Mouse (Mus musculus): ENCODE data around the gene Nap1l5. TPM values are rescaled to one million over a fixed set of nuclear protein-coding genes. Genes with fewer than 3 reads are reported as not detected.
"Not testable (repeated sequence)": the region's sequence is repeated elsewhere in the genome, so short reads cannot be mapped to it uniquely, and the experiment has no call there.

Nap1l5 gene
- polyA plus RNA-seq, 1 experiment from 2014 or later = 5.9 TPM

- 23% methylated on average over 8 of the region's 8 CpGs for WGBS
- no peaks in the 10 kb centered on the region for H3K36me3 ChIP-seq
- H3K9ac ChIP-seq = no peak overlapping the region
- H3K9me3 ChIP-seq = peaks cover 17% of the 10 kb centered on the region
- H3K27me3 ChIP-seq = peaks cover 5% of the 10 kb centered on the region; the same call in 1 of the 2 replicates
- no peak overlapping the region for H3K27ac ChIP-seq
- H3K4me1 ChIP-seq = no peaks in the 10 kb centered on the region
- H3K4me2 ChIP-seq (replicated peaks) = no peak overlapping the region
- H3K4me3 ChIP-seq = no peak overlapping the region
- 0 out of 2 replicates have a peak, but pooled peaks have one; percentile 23 for ATAC-seq (ENCODE audit: insufficient number of reproducible peaks, insufficient read depth, low FRiP score, low TSS enrichment)
Observed at GRCm38 (mm10) chr6:58903171-58903570, 3.7 kb downstream of the Nap1l5 start.

DNA sequence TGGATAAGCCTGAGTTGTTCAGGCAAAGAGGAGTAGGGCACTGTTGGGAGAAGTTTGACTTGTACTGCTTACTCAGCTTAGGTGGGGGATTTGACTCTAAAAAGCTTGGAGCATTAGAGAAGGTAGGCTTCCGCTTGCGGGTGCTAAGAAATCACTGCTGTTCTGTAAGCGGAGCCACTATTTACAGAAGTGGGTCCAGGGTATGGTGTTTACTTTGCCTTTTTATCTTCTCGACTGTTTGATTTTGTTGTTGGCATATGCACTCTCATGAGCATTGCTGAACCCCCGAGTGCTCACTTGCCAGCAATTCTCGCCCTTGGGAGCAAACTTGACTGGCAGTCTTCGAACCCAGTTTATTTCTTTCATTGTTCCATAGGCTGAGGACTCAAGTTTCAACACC lies 6.3 kb downstream of the Nap1l5 start:
- no peaks in the 10 kb centered on the region for H3K36me3 ChIP-seq
- ATAC-seq (ENCODE audit: insufficient number of reproducible peaks, insufficient read depth, low FRiP score, low TSS enrichment) = no peak
- no peak overlapping the region for H3K9ac ChIP-seq
- WGBS = 82% methylated on average over 7 of the region's 7 CpGs
- H3K4me1 ChIP-seq = no peaks in the 10 kb centered on the region
- H3K9me3 ChIP-seq = no peaks in the 10 kb centered on the region
- H3K27me3 ChIP-seq = no peaks in the 10 kb centered on the region
- H3K27ac ChIP-seq = no peak overlapping the region
- no peak overlapping the region for H3K4me2 ChIP-seq (replicated peaks)
- H3K4me3 ChIP-seq = no peak overlapping the region

- H3K9ac ChIP-seq = no peak overlapping the region
- no peak overlapping the region for H3K4me2 ChIP-seq (replicated peaks)
- no peak overlapping the region for H3K4me3 ChIP-seq
- no peaks in the 10 kb centered on the region for H3K36me3 ChIP-seq
- 90% methylated on average over 3 of the region's 3 CpGs for WGBS
- no peaks in the 10 kb centered on the region for H3K4me1 ChIP-seq
- no peak for ATAC-seq (ENCODE audit: insufficient number of reproducible peaks, insufficient read depth, low FRiP score, low TSS enrichment)
- no peak overlapping the region for H3K27ac ChIP-seq
- H3K27me3 ChIP-seq = no peaks in the 10 kb centered on the region
- H3K9me3 ChIP-seq = no peaks in the 10 kb centered on the region
Observed at GRCm38 (mm10) chr6:58899076-58899475, 7.8 kb downstream of the Nap1l5 start.

- no peak overlapping the region for H3K27ac ChIP-seq
- no peak for ATAC-seq (ENCODE audit: insufficient number of reproducible peaks, insufficient read depth, low FRiP score, low TSS enrichment)
- no peaks in the 10 kb centered on the region for H3K9me3 ChIP-seq
- no peaks in the 10 kb centered on the region for H3K27me3 ChIP-seq
- no peak overlapping the region for H3K9ac ChIP-seq
- 85% methylated on average over 3 of the region's 3 CpGs for WGBS
- no peak overlapping the region for H3K4me2 ChIP-seq (replicated peaks)
- H3K36me3 ChIP-seq = no peaks in the 10 kb centered on the region
- no peak overlapping the region for H3K4me3 ChIP-seq
- no peaks in the 10 kb centered on the region for H3K4me1 ChIP-seq
Observed at GRCm38 (mm10) chr6:58896648-58897047, 10.2 kb downstream of the Nap1l5 start.

GRCm38 (mm10) chr6:58894994-58895393 lies 11.9 kb downstream of the Nap1l5 start:
- no peak overlapping the region for H3K4me3 ChIP-seq
- H3K27ac ChIP-seq = no peak overlapping the region
- H3K9me3 ChIP-seq = no peaks in the 10 kb centered on the region
- no peak for ATAC-seq (ENCODE audit: insufficient number of reproducible peaks, insufficient read depth, low FRiP score, low TSS enrichment)
- no peak overlapping the region for H3K4me2 ChIP-seq (replicated peaks)
- H3K36me3 ChIP-seq = 0 out of 2 replicates have a peak, but pooled peaks cover 4% of the 10 kb centered on the region
- H3K9ac ChIP-seq = no peak overlapping the region
- no peaks in the 10 kb centered on the region for H3K4me1 ChIP-seq
- WGBS = 77% methylated on average over 4 of the region's 4 CpGs
- H3K27me3 ChIP-seq = no peaks in the 10 kb centered on the region

DNA sequence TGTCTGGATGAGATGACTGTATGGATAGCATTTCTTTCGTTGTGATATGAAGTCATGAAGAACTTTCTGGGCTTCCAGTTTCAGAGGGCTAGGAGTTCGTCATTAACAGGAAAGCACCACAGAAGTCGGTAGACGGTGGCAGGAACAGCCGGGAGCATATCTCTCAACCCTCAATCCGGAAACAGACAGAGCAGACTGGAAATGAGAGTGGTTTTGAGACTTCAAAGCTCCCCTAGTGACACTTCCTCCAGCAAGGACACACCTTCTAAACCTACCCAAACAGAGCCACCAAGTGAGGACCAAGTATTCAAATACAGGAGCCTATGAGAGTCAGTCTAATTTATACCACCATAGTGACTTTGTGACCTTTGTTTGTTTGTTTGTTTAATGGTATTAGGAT lies 13.6 kb downstream of the Nap1l5 start:
- Histone ChIP-seq H3K9me3 (no peaks in the 10 kb centered on the region), H3K9ac (no peak overlapping the region), H3K4me1 (no peaks in the 10 kb centered on the region), H3K36me3 (0 out of 2 replicates have a peak, but pooled peaks cover 4% of the 10 kb centered on the region), H3K27me3 (no peaks in the 10 kb centered on the region), H3K4me3 (no peak overlapping the region), H3K4me2 (replicated peaks) (no peak overlapping the region), H3K27ac (no peak overlapping the region)
- ATAC-seq (ENCODE audit: insufficient number of reproducible peaks, insufficient read depth, low FRiP score, low TSS enrichment) = no peak
- WGBS = 88% methylated on average over 6 of the region's 6 CpGs

DNA sequence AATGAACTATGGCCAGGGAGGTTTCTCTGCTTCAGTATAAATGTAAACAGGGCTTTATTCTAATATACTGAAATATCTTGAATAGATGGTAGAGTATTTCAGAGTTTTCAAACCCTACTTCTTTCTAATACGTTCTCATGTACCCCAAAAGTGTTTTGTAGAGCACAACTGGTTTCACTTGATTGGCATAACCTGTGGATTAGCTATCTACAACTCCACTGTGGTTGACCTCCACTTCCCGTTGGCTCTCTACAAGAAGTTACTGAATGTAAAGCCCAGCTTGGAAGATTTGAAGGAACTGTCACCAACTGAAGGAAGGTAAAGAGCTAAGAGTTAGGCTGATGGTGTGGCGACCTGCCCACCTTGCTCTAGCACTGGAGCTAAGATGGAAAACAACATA lies 17.0 kb downstream of the Nap1l5 start:
- WGBS = 87% methylated on average over 3 of the region's 3 CpGs
- no peak for ATAC-seq (ENCODE audit: insufficient number of reproducible peaks, insufficient read depth, low FRiP score, low TSS enrichment)
- no peaks in the 10 kb centered on the region for H3K27me3 ChIP-seq

DNA sequence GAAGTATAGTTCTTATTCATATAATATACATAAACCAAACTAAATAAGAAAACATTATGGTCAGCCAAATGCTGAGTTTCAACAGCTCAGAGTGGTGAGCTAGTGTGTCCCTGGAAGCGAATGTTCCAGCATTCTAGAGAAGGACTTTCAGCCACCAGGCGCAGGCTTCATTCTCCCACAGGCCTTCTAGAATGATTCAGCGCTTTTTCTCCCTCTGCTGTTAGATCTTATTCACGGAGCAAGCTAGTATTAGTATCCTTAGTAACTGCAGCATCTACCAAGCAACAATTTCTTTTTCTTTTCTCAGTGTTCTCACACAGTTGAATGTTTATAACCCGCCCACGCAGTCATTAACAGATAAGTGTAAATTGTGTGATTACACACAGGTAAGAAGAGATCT lies 24.6 kb downstream of the Nap1l5 start:
- no peaks in the 10 kb centered on the region for H3K27me3 ChIP-seq
- H3K9me3 ChIP-seq = no peaks in the 10 kb centered on the region
- 85% methylated on average over 6 of the region's 6 CpGs for whole genome bisulfite sequencing
- no peak overlapping the region for H3K27ac ChIP-seq
- no peak overlapping the region for H3K4me2 ChIP-seq (replicated peaks)
- H3K4me3 ChIP-seq = no peak overlapping the region
- no peaks in the 10 kb centered on the region for H3K36me3 ChIP-seq
- ATAC-seq (ENCODE audit: insufficient number of reproducible peaks, insufficient read depth, low FRiP score, low TSS enrichment) = no peak
- no peaks in the 10 kb centered on the region for H3K4me1 ChIP-seq
- no peak overlapping the region for H3K9ac ChIP-seq

More for the DNA sequence above, 17.0 kb downstream of the Nap1l5 start:
- Histone ChIP-seq H3K9ac (no peak overlapping the region), H3K4me1 (no peaks in the 10 kb centered on the region), H3K9me3 (no peaks in the 10 kb centered on the region), H3K36me3 (0 out of 2 replicates have a peak, but pooled peaks cover 4% of the 10 kb centered on the region), H3K27ac (no peak overlapping the region), H3K4me2 (replicated peaks) (no peak overlapping the region), H3K4me3 (no peak overlapping the region)

DNA sequence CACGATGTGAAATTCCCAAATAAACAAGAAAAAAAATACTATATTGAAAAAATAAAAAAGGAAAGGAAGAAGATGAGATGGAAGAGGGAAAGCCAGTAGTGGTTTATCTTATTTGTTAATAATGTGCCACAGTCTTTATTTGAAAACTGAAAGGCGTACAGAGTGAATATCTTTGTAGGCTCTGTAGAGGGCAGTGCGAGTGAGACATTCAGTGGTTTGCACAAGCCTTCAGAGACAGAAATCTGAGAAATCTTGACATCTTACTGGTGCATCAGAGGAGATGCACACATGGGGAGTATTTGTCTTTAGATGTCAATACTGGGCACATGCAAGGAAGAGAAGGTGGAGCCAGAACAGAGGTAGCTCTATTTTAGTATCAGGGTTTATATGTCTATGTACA lies 25.5 kb downstream of the Nap1l5 start:
- Histone ChIP-seq H3K4me1 (no peaks in the 10 kb centered on the region), H3K36me3 (no peaks in the 10 kb centered on the region), H3K9ac (no peak overlapping the region), H3K4me2 (replicated peaks) (no peak overlapping the region), H3K9me3 (no peaks in the 10 kb centered on the region), H3K27me3 (no peaks in the 10 kb centered on the region), H3K27ac (no peak overlapping the region), H3K4me3 (no peak overlapping the region)
- 89% methylated on average over 3 of the region's 3 CpGs for WGBS
- ATAC-seq (ENCODE audit: insufficient number of reproducible peaks, insufficient read depth, low FRiP score, low TSS enrichment) = no peak

- no peak for ATAC-seq (ENCODE audit: insufficient number of reproducible peaks, insufficient read depth, low FRiP score, low TSS enrichment)
- no peak overlapping the region for H3K27ac ChIP-seq
Observed at GRCm38 (mm10) chr6:58880861-58881260, 26.0 kb downstream of the Nap1l5 start.

DNA sequence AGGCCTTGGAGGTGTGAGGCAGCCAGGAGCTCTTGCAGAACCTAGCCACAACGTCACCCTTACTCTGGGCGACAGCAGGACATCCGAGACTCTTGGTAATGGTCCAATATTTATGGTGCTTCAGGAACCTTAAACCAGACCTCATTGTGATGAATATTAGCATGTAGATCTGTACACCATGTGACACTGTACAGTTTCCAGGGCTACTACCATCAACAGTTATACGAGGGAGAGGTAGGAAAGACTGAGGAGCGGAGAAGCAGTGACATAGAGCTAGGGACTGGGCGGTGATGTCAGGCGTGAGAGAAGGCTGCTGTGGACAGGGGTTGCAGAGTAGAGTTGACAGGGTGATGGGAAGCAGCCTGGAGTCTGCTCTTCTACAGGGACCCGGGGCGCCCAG lies 26.9 kb downstream of the Nap1l5 start:
- Histone ChIP-seq H3K27ac (no peak overlapping the region), H3K9me3 (no peaks in the 10 kb centered on the region), H3K9ac (no peak overlapping the region), H3K36me3 (no peaks in the 10 kb centered on the region), H3K4me3 (no peak overlapping the region), H3K4me2 (replicated peaks) (no peak overlapping the region), H3K27me3 (no peaks in the 10 kb centered on the region), H3K4me1 (no peaks in the 10 kb centered on the region)
- 89% methylated on average over 9 of the region's 9 CpGs for WGBS
- ATAC-seq (ENCODE audit: insufficient number of reproducible peaks, insufficient read depth, low FRiP score, low TSS enrichment) = no peak

More at GRCm38 (mm10) chr6:58880861-58881260, 26.0 kb downstream of the Nap1l5 start:
- H3K4me2 ChIP-seq (replicated peaks) = no peak overlapping the region
- no peaks in the 10 kb centered on the region for H3K36me3 ChIP-seq
- H3K27me3 ChIP-seq = no peaks in the 10 kb centered on the region
- no peaks in the 10 kb centered on the region for H3K4me1 ChIP-seq
- no peaks in the 10 kb centered on the region for H3K9me3 ChIP-seq
- WGBS = 90% methylated on average over 5 of the region's 5 CpGs
- no peak overlapping the region for H3K9ac ChIP-seq
- no peak overlapping the region for H3K4me3 ChIP-seq

- H3K9ac ChIP-seq = no peak overlapping the region
- H3K36me3 ChIP-seq = no peaks in the 10 kb centered on the region
- H3K27ac ChIP-seq = no peak overlapping the region
- 70% methylated on average over 4 of the region's 4 CpGs for WGBS
- no peak for ATAC-seq (ENCODE audit: insufficient number of reproducible peaks, insufficient read depth, low FRiP score, low TSS enrichment)
- H3K27me3 ChIP-seq = no peaks in the 10 kb centered on the region
- H3K4me2 ChIP-seq (replicated peaks) = no peak overlapping the region
- no peaks in the 10 kb centered on the region for H3K4me1 ChIP-seq
- H3K9me3 ChIP-seq = no peaks in the 10 kb centered on the region
- H3K4me3 ChIP-seq = no peak overlapping the region
Observed at GRCm38 (mm10) chr6:58879572-58879971, 27.3 kb downstream of the Nap1l5 start.

- not testable (repeated sequence) for ATAC-seq (ENCODE audit: insufficient number of reproducible peaks, insufficient read depth, low FRiP score, low TSS enrichment); H3K36me3 ChIP-seq
- WGBS = 94% methylated on average over 6 of the region's 6 CpGs
Observed at GRCm38 (mm10) chr6:58867858-58868257, 39.0 kb downstream of the Nap1l5 start.

More at GRCm38 (mm10) chr6:58867858-58868257, 39.0 kb downstream of the Nap1l5 start:
- H3K27me3 ChIP-seq; H3K4me2 ChIP-seq (replicated peaks); H3K27ac ChIP-seq; H3K9ac ChIP-seq; H3K4me3 ChIP-seq; H3K9me3 ChIP-seq; H3K4me1 ChIP-seq: not testable (repeated sequence)
